Mouse (Mus musculus) right cerebral cortex, postnatal 36 days (tissue): Measurements from ENCODE around the gene Crmp1.

Source experiments
- DNase-seq, 2 experiments: peaks; one replicate each; pipeline ENCODE4 v3.0.0; 2022; ENCODE audit warnings: low spot score in 2 of 2, mixed read lengths in 1 of 2

Crmp1 gene

GRCm38 (mm10) chr5:37240550-37240949 lies 1.2 kb upstream of the Crmp1 start:
- no peak for DNase-seq

- no peak for DNase-seq
Observed at GRCm38 (mm10) chr5:37241224-37241623, 516 bp upstream of the Crmp1 start.

- DNase-seq, result no peak
Observed at GRCm38 (mm10) chr5:37242360-37243168, 824 bp downstream of the Crmp1 start.

DNA sequence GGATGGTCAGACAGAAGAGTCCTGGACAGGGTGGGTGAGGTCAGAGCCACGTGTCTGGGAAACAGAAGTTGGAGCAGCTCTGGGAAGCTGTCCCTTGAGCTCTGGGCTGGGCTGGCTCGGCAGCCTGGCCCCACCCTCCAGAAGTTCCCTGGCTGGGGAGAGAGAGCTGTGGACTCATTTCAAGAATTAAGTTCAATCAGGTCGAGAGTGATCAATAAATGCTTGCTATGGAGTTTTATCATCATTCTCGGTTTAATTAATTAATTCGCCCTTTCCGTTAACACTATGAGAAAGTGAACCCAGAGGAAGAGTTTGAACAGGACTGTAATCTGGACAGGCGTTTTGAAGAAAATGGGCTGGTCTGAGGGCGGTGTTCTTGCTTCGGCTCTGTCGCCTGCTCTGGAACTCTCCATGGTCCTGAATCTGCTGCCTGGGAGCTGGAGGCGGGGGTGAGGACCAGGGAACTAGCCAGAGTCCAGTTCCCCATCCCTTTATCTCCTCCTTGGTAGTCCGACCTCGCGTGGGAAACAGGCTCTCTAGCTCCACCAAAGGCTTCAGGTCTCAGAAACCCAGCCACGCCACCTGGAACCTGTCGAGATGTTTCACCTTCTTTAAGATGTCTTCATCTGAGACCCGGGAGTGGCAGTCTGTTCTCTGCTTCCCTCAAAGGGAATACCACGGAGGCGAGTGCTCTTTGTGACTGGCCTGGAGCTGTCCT lies 1.6 kb downstream of the Crmp1 start:
- no peak for DNase-seq

- DNase-seq, result peak; percentile 72 to 79
Observed at GRCm38 (mm10) chr5:37244161-37244560, 2.4 kb downstream of the Crmp1 start.

DNA sequence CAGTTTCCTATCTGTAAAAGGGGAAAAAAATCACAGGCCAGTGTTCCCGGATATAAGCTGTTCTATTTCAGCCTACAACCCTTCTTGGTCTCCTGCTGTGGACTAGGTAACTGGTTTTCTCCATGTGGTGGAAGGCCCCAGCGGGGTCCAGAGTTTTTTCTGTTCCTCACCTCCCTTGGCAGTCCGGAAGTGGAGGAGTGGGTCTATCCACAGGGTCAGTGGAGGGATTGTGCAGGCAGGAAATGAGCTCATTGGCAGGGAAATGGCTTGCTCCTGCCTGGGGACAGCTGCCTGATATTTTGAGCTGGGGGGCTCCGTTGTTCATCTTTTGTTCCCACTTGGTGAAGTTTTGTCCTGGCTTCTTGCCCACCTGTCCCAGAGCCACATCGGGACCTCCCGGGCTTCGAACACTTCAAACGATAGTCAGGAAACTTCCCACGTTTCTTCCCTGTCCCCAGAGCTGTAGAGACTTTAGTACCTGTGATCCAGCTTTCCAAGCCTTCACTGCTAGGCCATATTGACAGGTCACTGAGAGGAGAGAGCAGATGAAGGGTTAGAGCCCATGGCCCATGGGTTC lies 3.0 kb downstream of the Crmp1 start:
- no peak for DNase-seq

- DNase-seq, result peak; percentile 73 to 81
Observed at GRCm38 (mm10) chr5:37245651-37246050, 3.9 kb downstream of the Crmp1 start.

DNA sequence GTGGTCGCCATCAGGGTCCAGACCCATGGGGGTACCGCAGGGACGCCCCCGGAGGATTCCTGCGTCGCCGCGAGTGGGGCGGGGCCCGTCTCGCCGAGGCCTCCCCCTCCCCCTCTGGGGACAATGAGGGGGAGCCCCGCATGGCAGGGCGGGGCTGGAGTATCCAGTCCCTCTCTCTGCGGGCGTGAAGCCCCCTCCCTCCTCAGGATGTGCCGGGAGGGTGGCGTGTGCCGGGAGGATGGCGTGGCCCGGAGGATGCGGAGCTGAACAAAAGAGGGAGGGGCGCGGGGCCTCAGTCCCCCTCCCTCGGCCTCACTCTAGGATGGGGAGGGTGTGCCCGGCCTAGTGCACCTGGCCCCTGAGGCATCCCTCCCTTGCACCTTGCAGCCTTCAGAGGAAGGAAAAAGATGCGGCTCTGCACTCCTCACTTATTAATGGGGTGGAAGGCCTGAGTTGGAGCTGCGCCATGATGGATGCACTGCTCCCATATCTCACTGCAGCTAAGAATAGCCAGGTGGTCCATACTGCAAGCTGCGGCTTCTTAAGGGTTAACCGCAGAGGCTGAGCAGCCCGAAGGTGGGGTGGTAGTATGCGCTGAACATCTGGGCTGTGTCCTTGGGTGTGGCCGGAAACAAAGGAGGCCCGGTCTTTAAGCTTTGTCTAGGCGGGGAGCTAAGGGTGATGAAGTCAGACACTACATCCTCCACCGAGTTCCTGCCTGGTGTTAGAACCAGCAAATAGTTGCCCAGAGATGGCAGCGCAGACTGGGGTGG lies 4.6 kb downstream of the Crmp1 start:
- DNase-seq, result no peak

GRCm38 (mm10) chr5:37247456-37247855 lies 5.7 kb downstream of the Crmp1 start:
- DNase-seq, result no peak

GRCm38 (mm10) chr5:37248870-37249269 lies 7.1 kb downstream of the Crmp1 start:
- no peak for DNase-seq

DNA sequence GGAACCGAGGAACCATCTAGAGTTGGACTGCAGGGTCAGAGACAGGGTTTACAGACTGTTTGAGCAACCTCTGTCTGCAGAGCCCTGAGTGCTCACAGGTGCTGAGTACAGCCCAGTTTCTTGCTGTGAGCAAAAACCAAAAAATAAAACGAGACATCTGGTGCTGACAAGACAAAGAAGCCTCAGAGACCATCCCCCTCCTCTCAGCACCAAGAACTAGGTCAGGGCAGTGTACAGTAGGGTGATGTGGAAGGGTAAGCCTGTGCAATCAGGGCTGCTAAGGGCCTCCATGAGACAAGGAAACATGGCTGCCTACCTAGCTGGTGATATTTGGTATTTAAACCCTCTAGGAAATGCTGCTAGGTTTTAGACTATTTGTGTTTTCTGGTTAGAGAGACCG lies 9.9 kb downstream of the Crmp1 start:
- DNase-seq, result no peak

DNA sequence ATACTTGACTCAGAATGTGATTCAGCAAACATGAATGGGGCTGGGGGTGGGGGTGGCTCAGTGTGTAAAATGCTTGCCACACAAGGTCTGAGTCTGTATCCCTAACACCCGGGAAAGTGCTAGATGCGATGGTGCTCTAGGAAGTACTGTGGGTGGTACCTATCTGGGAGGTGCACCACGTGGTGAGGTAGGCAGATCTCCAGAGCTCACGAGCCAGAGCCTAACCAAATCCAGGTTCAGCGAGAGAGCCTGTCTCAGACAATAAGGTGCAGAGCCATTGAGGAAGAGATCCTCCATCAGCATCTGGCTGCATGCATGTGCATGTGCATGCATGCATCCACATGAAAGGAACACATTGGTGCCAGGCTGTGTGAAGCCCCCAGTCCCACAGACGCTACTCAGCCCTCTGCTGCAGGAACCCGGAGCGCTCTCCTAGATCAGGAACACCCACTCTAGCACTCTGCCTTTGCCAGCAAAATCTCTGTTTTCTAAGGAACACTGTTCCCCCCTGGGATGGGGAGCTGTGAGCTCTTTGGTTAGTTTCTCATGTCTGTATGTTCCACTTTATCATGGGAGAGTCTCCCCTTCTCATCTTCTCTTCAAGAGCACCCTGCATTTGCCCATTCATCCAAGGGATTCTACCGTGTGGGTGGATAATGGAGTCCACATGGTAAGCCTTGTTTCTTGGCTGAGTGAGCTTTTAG lies 10.5 kb downstream of the Crmp1 start:
- peak in 1 of 2 experiments; percentile 74 for DNase-seq

DNA sequence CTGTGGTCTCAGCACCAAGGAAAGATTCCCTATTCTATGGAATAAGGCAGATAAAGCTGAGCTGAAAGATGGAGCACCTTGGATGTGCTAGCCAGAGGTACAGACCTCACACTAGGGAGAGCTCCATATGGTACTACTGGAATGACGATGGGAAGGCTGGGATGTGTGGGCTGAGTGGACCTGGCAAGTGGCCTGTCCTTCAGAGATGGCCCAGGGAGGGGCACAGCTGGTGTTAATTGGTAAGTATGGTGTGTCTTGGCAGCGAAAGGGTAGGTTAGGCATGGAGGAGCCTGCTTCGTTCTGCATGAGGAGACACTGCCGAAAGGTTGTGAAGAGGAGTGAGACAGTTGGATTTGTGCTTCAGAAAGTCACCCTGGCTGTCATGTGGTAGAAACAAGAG lies 12.8 kb downstream of the Crmp1 start:
- DNase-seq, result no peak

DNA sequence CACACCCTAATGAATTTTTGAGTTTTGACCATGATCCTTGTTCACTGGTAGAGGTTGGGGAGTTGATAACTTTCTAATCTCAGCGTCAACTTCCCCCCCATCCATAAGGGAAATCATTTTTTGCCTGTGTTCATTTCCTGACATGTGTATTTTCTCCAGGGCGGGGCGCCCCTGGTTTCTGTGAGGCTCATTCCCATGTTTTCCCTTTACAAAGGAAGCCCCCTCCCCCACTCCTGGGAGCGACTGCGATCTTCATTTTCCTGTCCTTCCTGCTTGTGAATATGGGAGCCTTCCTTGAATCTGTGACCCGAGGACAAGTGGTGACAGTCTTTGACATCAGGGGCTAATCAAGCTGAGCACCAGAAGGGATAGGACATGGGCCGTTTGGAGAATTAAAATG lies 15.1 kb downstream of the Crmp1 start:
- no peak for DNase-seq

DNA sequence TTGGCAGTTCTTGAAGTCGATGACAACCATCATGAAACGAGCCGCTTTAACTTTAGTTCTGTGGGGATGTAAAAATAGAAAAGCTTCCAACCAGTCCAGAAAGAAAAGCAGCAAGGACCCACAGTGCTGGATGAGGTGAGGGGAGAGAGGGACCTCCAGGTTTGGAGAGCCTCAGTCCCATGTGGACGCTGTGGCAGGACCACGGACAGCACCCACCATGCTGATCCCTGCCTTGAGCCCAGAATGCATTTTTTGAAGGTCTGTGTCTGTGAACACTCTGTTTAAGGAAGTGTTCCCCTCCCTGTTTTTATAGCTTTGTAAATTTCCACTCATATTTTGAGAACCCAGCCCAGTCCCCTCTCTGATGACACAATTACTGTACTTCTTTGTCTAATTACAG lies 15.5 kb downstream of the Crmp1 start:
- no peak for DNase-seq

DNA sequence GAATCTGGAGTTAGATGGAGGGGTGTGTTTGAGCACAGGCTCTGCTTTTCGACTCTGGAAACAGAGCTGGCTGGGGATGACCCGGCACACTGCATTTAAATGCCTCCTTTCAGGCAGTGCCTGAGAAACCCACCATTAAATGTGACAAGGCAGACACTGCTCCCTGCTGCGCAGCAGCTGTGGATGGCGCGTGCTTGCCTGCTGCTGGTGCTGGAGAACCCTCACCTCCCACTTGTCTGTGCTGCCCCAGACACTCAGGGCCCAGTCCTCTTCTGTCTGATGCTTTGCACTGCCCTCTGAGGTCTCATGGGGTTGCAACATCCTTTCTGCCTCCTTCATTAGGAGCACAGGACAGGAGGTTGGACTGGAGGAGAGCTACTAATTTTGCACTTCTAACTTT lies 20.0 kb downstream of the Crmp1 start:
- DNase-seq, result no peak

DNA sequence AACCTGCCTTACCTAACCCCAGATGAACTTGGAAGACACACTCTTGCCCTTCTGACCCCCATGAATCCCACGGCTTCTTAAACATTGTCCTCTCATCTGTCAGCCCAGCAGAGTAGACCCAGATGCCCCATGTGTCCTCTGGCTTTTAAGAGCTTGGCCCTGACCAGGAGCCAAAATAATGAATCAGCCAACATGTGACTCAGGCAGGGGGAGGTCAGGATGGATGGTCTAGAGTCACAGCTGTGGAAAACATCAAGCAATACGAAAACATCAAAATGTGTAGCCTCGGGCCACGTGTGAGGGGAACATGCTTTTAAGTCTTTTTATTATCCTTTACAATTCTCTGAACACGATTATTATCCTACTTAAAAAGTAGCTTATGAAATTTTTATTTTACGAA lies 22.1 kb downstream of the Crmp1 start:
- DNase-seq, result no peak

DNA sequence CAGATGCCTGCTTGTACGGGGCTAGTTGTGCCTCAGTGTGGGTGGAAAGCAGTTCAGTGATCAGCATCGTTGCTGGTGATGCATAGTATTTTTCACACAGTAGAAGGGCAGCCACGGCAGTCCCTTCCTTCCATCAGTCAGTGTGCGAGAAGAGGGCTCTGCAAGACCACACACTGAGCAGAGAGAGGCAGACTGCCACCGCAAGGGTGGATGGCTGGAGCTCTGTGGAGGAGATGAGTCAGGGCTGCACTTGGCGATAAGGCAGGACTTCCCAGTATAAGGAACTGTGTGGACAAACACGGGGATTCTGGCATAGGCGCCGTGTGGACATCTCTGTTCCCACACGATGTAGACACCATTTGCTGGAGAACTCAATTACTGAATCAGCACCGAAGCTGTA lies 39.3 kb downstream of the Crmp1 start:
- DNase-seq, result no peak

DNA sequence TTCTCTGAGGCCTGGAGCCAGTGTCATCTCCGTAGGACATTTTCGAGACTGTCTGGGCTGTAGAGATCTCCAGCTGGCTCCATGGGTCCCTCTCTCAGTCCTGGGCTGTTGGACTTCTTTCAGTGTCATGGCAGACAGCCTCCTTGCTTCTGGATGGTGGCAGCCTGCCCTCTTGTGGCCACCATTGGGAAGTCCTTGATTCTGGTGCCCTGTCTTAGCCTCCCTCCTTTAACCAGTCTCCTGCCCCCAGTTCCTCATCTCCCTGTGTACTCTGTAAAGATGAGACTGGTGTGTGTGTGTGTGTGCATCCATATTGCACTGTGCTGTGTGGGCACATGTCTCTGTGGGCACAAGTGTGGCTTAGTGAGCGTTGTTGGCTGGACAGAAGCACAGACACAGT lies 46.6 kb downstream of the Crmp1 start:
- peak; percentile 45 to 46 for DNase-seq

DNA sequence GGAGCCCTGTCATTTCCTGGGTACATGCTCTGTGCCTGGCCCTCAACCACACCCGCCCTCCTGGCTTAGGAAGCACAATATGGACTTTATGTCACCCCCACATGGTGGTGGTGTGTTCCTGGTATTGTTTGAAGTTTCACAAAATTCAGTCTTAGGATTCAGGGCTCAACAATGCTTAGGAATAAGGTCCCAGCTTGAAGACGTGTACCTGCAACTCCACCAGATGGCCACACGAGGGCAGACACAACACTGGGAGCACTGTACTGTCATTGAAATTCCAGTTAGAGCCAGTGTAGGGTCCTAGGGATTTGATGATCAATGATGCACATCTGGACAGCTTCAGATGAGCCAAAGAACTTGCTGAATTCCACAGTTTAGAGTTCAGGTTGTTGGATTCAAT lies 47.5 kb downstream of the Crmp1 start:
- peak in 1 of 2 experiments; percentile 41 for DNase-seq

- no peak for DNase-seq
Observed at GRCm38 (mm10) chr5:37290983-37291382, 49.2 kb downstream of the Crmp1 start.

- DNase-seq, result no peak
Observed at GRCm38 (mm10) chr5:37296717-37297116, 55.0 kb downstream of the Crmp1 start.
